Mouse (Mus musculus): ENCODE measurements at regions not wholly inside any gene's neighbourhood (a gene's known extent, or its start where the extent isn't known, plus 50 kb on each side); places are given as distances from the start of the nearest gene placed in this dataset.

- intact Hi-C loops (cut with DNase I) = no loop called here
- DNase-seq (ENCODE audit: extremely low spot score in 1 of 2, low spot score in 2 of 2) = no peak
- Histone ChIP-seq H3K27ac (no peak overlapping the region), H3K4me3 (no peak overlapping the region)
- TF ChIP-seq CTCF (IDR thresholded peaks at IDR 0.05) = no peak; the same call in 1 of the 2 replicates
Observed at GRCm38 (mm10) chr8:49529294-49529693, 685.5 kb upstream of the Tenm3 start.

- intact Hi-C loops (cut with DNase I) = no loop called here
- Histone ChIP-seq H3K27ac (no peak overlapping the region), H3K4me3 (no peak overlapping the region)
- no peak for TF ChIP-seq CTCF (IDR thresholded peaks at IDR 0.05)
- DNase-seq (ENCODE audit: extremely low spot score in 1 of 2, low spot score in 2 of 2) = no peak
Observed at GRCm38 (mm10) chr8:49492906-49493305, 649.2 kb upstream of the Tenm3 start.

GRCm38 (mm10) chr8:49485284-49485683, 641.5 kb upstream of the Tenm3 start:
- intact Hi-C loops (cut with DNase I) = no loop called here
- H3K4me3 ChIP-seq = no peak overlapping the region
- DNase-seq (ENCODE audit: extremely low spot score in 1 of 2, low spot score in 2 of 2) = no peak
- H3K27ac ChIP-seq = no peak overlapping the region
- TF ChIP-seq CTCF (IDR thresholded peaks at IDR 0.05) = no peak

- Histone ChIP-seq H3K27ac (no peak overlapping the region), H3K4me3 (no peak overlapping the region)
- intact Hi-C loops (cut with DNase I) = no loop called here
- no peak for TF ChIP-seq CTCF (IDR thresholded peaks at IDR 0.05)
- no peak for DNase-seq (ENCODE audit: extremely low spot score in 1 of 2, low spot score in 2 of 2)
Observed at GRCm38 (mm10) chr8:49481476-49481992, 637.8 kb upstream of the Tenm3 start.

- DNase-seq (ENCODE audit: extremely low spot score in 1 of 2, low spot score in 2 of 2) = no peak
- H3K4me3 ChIP-seq = no peak overlapping the region
- intact Hi-C loops (cut with DNase I) = no loop called here
- no peak overlapping the region for H3K27ac ChIP-seq
- TF ChIP-seq CTCF (IDR thresholded peaks at IDR 0.05) = no peak
Observed at GRCm38 (mm10) chr8:49465911-49466518, 622.3 kb upstream of the Tenm3 start.

GRCm38 (mm10) chr8:49465070-49465469, 621.3 kb upstream of the Tenm3 start:
- Histone ChIP-seq H3K27ac (no peak overlapping the region), H3K4me3 (no peak overlapping the region)
- intact Hi-C loops (cut with DNase I) = no loop called here
- TF ChIP-seq CTCF (IDR thresholded peaks at IDR 0.05) = no peak
- DNase-seq (ENCODE audit: extremely low spot score in 1 of 2, low spot score in 2 of 2) = no peak

GRCm38 (mm10) chr8:49462602-49463001, 618.9 kb upstream of the Tenm3 start:
- Histone ChIP-seq H3K4me3 (no peak overlapping the region), H3K27ac (no peak overlapping the region)
- no peak for TF ChIP-seq CTCF (IDR thresholded peaks at IDR 0.05)
- intact Hi-C loops (cut with DNase I) = no loop called here
- DNase-seq (ENCODE audit: extremely low spot score in 1 of 2, low spot score in 2 of 2) = no peak

- Histone ChIP-seq H3K27ac (no peak overlapping the region), H3K4me3 (no peak overlapping the region)
- TF ChIP-seq CTCF (IDR thresholded peaks at IDR 0.05) = no peak
- intact Hi-C loops (cut with DNase I) = no loop called here
- no peak for DNase-seq (ENCODE audit: extremely low spot score in 1 of 2, low spot score in 2 of 2)
Observed at GRCm38 (mm10) chr8:49461724-49462473, 618.1 kb upstream of the Tenm3 start.

- no peak for TF ChIP-seq CTCF (IDR thresholded peaks at IDR 0.05)
- intact Hi-C loops (cut with DNase I) = no loop called here
Observed at GRCm38 (mm10) chr8:49445444-49445843, 601.7 kb upstream of the Tenm3 start.

GRCm38 (mm10) chr8:49441270-49441669, 597.5 kb upstream of the Tenm3 start:
- no peak for DNase-seq (ENCODE audit: extremely low spot score in 1 of 2, low spot score in 2 of 2)
- TF ChIP-seq CTCF (IDR thresholded peaks at IDR 0.05) = no peak
- Histone ChIP-seq H3K4me3 (no peak overlapping the region), H3K27ac (no peak overlapping the region)
- intact Hi-C loops (cut with DNase I) = no loop called here

More at GRCm38 (mm10) chr8:49445444-49445843, 601.7 kb upstream of the Tenm3 start:
- DNase-seq (ENCODE audit: extremely low spot score in 1 of 2, low spot score in 2 of 2) = no peak
- Histone ChIP-seq H3K4me3 (no peak overlapping the region), H3K27ac (no peak overlapping the region)

- Histone ChIP-seq H3K4me3 (no peak overlapping the region), H3K27ac (no peak overlapping the region)
- intact Hi-C loops (cut with DNase I) = no loop called here
- TF ChIP-seq CTCF (IDR thresholded peaks at IDR 0.05) = no peak
- no peak for DNase-seq (ENCODE audit: extremely low spot score in 1 of 2, low spot score in 2 of 2)
Observed at GRCm38 (mm10) chr8:49396519-49396918, 552.8 kb upstream of the Tenm3 start.

- DNase-seq (ENCODE audit: extremely low spot score in 1 of 2, low spot score in 2 of 2) = no peak
- Histone ChIP-seq H3K4me3 (no peak overlapping the region), H3K27ac (no peak overlapping the region)
- intact Hi-C loops (cut with DNase I) = no loop called here
- no peak; the same call in none of the 2 replicates for TF ChIP-seq CTCF (IDR thresholded peaks at IDR 0.05)
Observed at GRCm38 (mm10) chr8:49395029-49395428, 551.3 kb upstream of the Tenm3 start.

Data from left cerebral cortex, adult 2 months (tissue).